Mouse (Mus musculus) embryonic facial prominence, embryonic 10.5 days (tissue): ENCODE results near the gene Araf. TPM values are rescaled to one million over a fixed set of nuclear protein-coding genes. Genes with fewer than 3 reads are reported as not detected.

Experiments used
- DNase-seq: peaks from one replicate; pipeline ENCODE4 v3.0.0-alpha.2; 2017; ENCODE audit warnings: low spot score
- H3K27ac ChIP-seq: fragments of 300-500 bp; sonication (generic); replicated peaks from 2 replicates; pipeline ENCODE4 v1.5.1; 2016; ENCODE audit warnings: mild to moderate bottlenecking
- H3K27me3 ChIP-seq: fragments of 300-500 bp; sonication (generic); replicated peaks from 2 replicates; pipeline ENCODE4 v1.6.1; 2016; ENCODE audit warnings: low read depth, mild to moderate bottlenecking; ENCODE audit not compliant: poor library complexity, severe bottlenecking
- H3K36me3 ChIP-seq: fragments of 300-500 bp; sonication (generic); replicated peaks from 2 replicates; pipeline ENCODE4 v1.6.1; 2016; ENCODE audit warnings: mild to moderate bottlenecking, moderate library complexity
- H3K4me1 ChIP-seq: fragments of 300-500 bp; sonication (generic); 2 replicates; pipeline ENCODE4 v1.6.1; 2016
- H3K4me3 ChIP-seq: fragments of 300-500 bp; sonication (generic); 2 replicates; pipeline ENCODE4 v1.5.1; 2016; ENCODE audit warnings: mild to moderate bottlenecking, moderate library complexity
- H3K9me3 ChIP-seq: fragments of 300-500 bp; sonication (generic); 2 replicates; pipeline ENCODE4 v1.6.1; 2016; ENCODE audit warnings: mild to moderate bottlenecking
- WGBS: fragments of 180-500 bp; shearing (Covaris S2); methylation state at CpG from one replicate; pipeline ENCODE4 v1.1.7; 2016; 5-methylcytosine and 5-hydroxymethylcytosine counted together
- microRNA-seq: library from miRNA; unstranded; fragments of <30 nt; microRNA quantifications from one replicate; pipeline ENCODE4, GENCODE M21; 2017
- polyA plus RNA-seq: library from polyadenylated mRNA; unstranded; fragments of >200 nt; fragmentation: Nextera tagmentation; extraction: Ambion mirVana; gene quantifications from 2 replicates; pipeline ENCODE4 v1.2.1, GENCODE M21; 2016

Araf gene
- polyA plus RNA-seq, 1 experiment from 2014 or later, result 95.1 TPM

GRCm38 (mm10) chrX:20862105-20863065 lies 64.8 kb downstream of the Araf start:
- peaks cover 7% of the 10 kb centered on the region; the same call in 1 of the 2 replicates for H3K9me3 ChIP-seq
- H3K36me3 ChIP-seq, result peaks cover 18% of the 10 kb centered on the region
- peak; percentile 27 for DNase-seq
- no peak overlapping the region for H3K4me3 ChIP-seq
- H3K4me1 ChIP-seq, result peaks cover 20% of the 10 kb centered on the region
- no peaks in the 10 kb centered on the region for H3K27me3 ChIP-seq
- 34% methylated on average over 29 of the region's 29 CpGs for WGBS
- peak overlapping the region; percentile 63 for H3K27ac ChIP-seq

- H3K36me3 ChIP-seq, result peaks cover 8% of the 10 kb centered on the region; the same call in 1 of the 2 replicates
- no peak for DNase-seq
- no peaks in the 10 kb centered on the region for H3K27me3 ChIP-seq
- no peak overlapping the region for H3K4me3 ChIP-seq
- no peak overlapping the region for H3K27ac ChIP-seq
- H3K9me3 ChIP-seq, result peaks cover 7% of the 10 kb centered on the region; the same call in 1 of the 2 replicates
- WGBS, result 82% methylated on average over 9 of the region's 9 CpGs
- H3K4me1 ChIP-seq, result peaks cover 20% of the 10 kb centered on the region
Observed at GRCm38 (mm10) chrX:20863161-20864101, 65.8 kb downstream of the Araf start.

GRCm38 (mm10) chrX:20868091-20868490 lies 70.5 kb downstream of the Araf start:
- no peak overlapping the region for H3K4me3 ChIP-seq
- H3K4me1 ChIP-seq, result peaks cover 8% of the 10 kb centered on the region; the same call in 1 of the 2 replicates
- H3K27me3 ChIP-seq, result no peaks in the 10 kb centered on the region
- no peaks in the 10 kb centered on the region for H3K36me3 ChIP-seq
- no peak for DNase-seq
- no peak overlapping the region for H3K27ac ChIP-seq
- H3K9me3 ChIP-seq, result no peaks in the 10 kb centered on the region; the same call in 1 of the 2 replicates
- whole genome bisulfite sequencing, result 66% methylated on average over 4 of the region's 4 CpGs

GRCm38 (mm10) chrX:20869203-20869602 lies 71.6 kb downstream of the Araf start:
- H3K4me3 ChIP-seq, result no peak overlapping the region
- 89% methylated on average over 1 of the region's 1 CpGs for WGBS
- H3K9me3 ChIP-seq, result no peaks in the 10 kb centered on the region
- H3K4me1 ChIP-seq, result peaks cover 6% of the 10 kb centered on the region; the same call in 1 of the 2 replicates
- H3K27ac ChIP-seq, result no peak overlapping the region
- no peak for DNase-seq
- no peaks in the 10 kb centered on the region for H3K36me3 ChIP-seq
- no peaks in the 10 kb centered on the region for H3K27me3 ChIP-seq

GRCm38 (mm10) chrX:20869962-20870513 lies 72.4 kb downstream of the Araf start, which contains the start of gene Timp1:
Gene Timp1, plus strand, starts transcription at chrX:20870166.
- Histone ChIP-seq H3K4me1 (peaks cover 6% of the 10 kb centered on the region; the same call in 1 of the 2 replicates), H3K27me3 (no peaks in the 10 kb centered on the region), H3K36me3 (no peaks in the 10 kb centered on the region), H3K9me3 (no peaks in the 10 kb centered on the region), H3K27ac (peak within 1 kb of the TSS; percentile 54; the same call in 1 of the 2 replicates), H3K4me3 (peak within 1 kb of the TSS; percentile 52)
- peak; percentile 74 for DNase-seq
- 16% methylated on average over 18 of the region's 18 CpGs for WGBS

- no peak overlapping the region for H3K4me3 ChIP-seq
- no peak overlapping the region for H3K27ac ChIP-seq
- peak; percentile 26 for DNase-seq
- H3K4me1 ChIP-seq, result peaks cover 6% of the 10 kb centered on the region; the same call in 1 of the 2 replicates
- WGBS, result 34% methylated on average over 11 of the region's 11 CpGs
- H3K27me3 ChIP-seq, result no peaks in the 10 kb centered on the region
- no peaks in the 10 kb centered on the region for H3K9me3 ChIP-seq
- no peaks in the 10 kb centered on the region for H3K36me3 ChIP-seq
Observed at GRCm38 (mm10) chrX:20872928-20873500, 75.4 kb downstream of the Araf start.

GRCm38 (mm10) chrX:20875241-20875640 lies 77.6 kb downstream of the Araf start:
- H3K36me3 ChIP-seq, result no peaks in the 10 kb centered on the region
- H3K27me3 ChIP-seq, result no peaks in the 10 kb centered on the region
- no peak overlapping the region for H3K27ac ChIP-seq
- H3K9me3 ChIP-seq, result no peaks in the 10 kb centered on the region
- no peak for DNase-seq
- H3K4me3 ChIP-seq, result no peak overlapping the region
- H3K4me1 ChIP-seq, result peaks cover under 1% of the 10 kb centered on the region; the same call in 1 of the 2 replicates
- 47% methylated on average over 3 of the region's 3 CpGs for WGBS

GRCm38 (mm10) chrX:20910074-20910473 lies 112.5 kb downstream of the Araf start:
- no peaks in the 10 kb centered on the region for H3K36me3 ChIP-seq
- WGBS, result 49% methylated on average over 3 of the region's 3 CpGs
- no peaks in the 10 kb centered on the region for H3K4me1 ChIP-seq
- no peak overlapping the region for H3K27ac ChIP-seq
- DNase-seq, result no peak
- no peaks in the 10 kb centered on the region for H3K9me3 ChIP-seq
- no peak overlapping the region for H3K4me3 ChIP-seq
- H3K27me3 ChIP-seq, result no peaks in the 10 kb centered on the region

Small RNA genes lying within 50 kb of the gene (microRNA-seq; reads per million reads assigned to microRNA genes)
- gene Gm24824 (not detected), gene Mir5617 (not detected)

Other genes starting within 250 kb of the Araf start
- 0.17 and 0.45 TPM in 2 replicates for gene Rgn, start 248.0 kb upstream of the Araf start, polyA plus RNA-seq
- 112 and 113 TPM in 2 replicates for gene Rbm10, start 180.3 kb upstream of the Araf start, polyA plus RNA-seq
- 174 and 176 TPM in 2 replicates for gene Ndufb11, start 180.2 kb upstream of the Araf start, polyA plus RNA-seq
- gene Uba1, start 139.5 kb upstream of the Araf start, polyA plus RNA-seq, result 242 and 244 TPM in 2 replicates
- 120 and 121 TPM in 2 replicates for gene Cdk16, start 109.9 kb upstream of the Araf start, polyA plus RNA-seq
- gene Usp11, start 93.9 kb upstream of the Araf start, polyA plus RNA-seq, result 59.8 and 60.1 TPM in 2 replicates
- gene Timp1, start 72.4 kb downstream of the Araf start, polyA plus RNA-seq, result 10.8 and 13.4 TPM in 2 replicates
- 2.2 and 2.3 TPM in 2 replicates for gene Syn1, start 123.2 kb downstream of the Araf start, polyA plus RNA-seq
- 2.8 and 3.7 TPM in 2 replicates for gene Cfp, start 133.7 kb downstream of the Araf start, polyA plus RNA-seq
- gene Elk1, start 152.8 kb downstream of the Araf start, polyA plus RNA-seq, result 13.1 and 14.0 TPM in 2 replicates
- gene Uxt, start 164.2 kb downstream of the Araf start, polyA plus RNA-seq, result 67.6 and 69.7 TPM in 2 replicates